Mouse (Mus musculus) kidney, postnatal 0 days (tissue): ENCODE results near the gene Cpz. TPM values are rescaled to one million over a fixed set of nuclear protein-coding genes. Genes with fewer than 3 reads are reported as not detected.

ENCODE experiments used
- ATAC-seq: fragments of 200-750 bp; cut with Nextera tagmentation; replicated peaks from 2 replicates; pipeline ENCODE4 v1.8.0; 2017; ENCODE audit warnings: low read depth, moderate number of reproducible peaks, moderate TSS enrichment, moderate library complexity; ENCODE audit not compliant: low FRiP score
- DNase-seq: peaks from one replicate; pipeline ENCODE4 v3.0.0-alpha.2; 2016; ENCODE audit warnings: low spot score
- H3K27ac ChIP-seq: fragments of 300-500 bp; sonication (generic); 2 replicates; pipeline ENCODE4 v1.5.1; 2014; ENCODE audit warnings: mild to moderate bottlenecking
- H3K27me3 ChIP-seq: fragments of 300-500 bp; sonication (generic); 2 replicates; pipeline ENCODE4 v1.6.1; 2014; ENCODE audit warnings: low read length, mixed read lengths; ENCODE audit not compliant: insufficient read depth
- H3K36me3 ChIP-seq: fragments of 300-500 bp; sonication (generic); 2 replicates; pipeline ENCODE4 v1.6.1; 2014; ENCODE audit warnings: low read length, mixed read lengths; ENCODE audit not compliant: insufficient read depth
- H3K4me1 ChIP-seq: fragments of 300-500 bp; sonication (generic); replicated peaks from 2 replicates; pipeline ENCODE4 v1.6.1; 2014; ENCODE audit warnings: antibody characterized with exemption, low read length, mixed read lengths; ENCODE audit not compliant: insufficient read depth
- H3K4me2 ChIP-seq: fragments of 300-500 bp; sonication (generic); 2 replicates; pipeline ENCODE4 v1.6.1; 2014; ENCODE audit warnings: mild to moderate bottlenecking, low read length, moderate library complexity, mixed read lengths
- H3K4me3 ChIP-seq: fragments of 300-500 bp; sonication (generic); replicated peaks from 2 replicates; pipeline ENCODE4 v1.5.1; 2014; ENCODE audit warnings: low read depth, low read length
- H3K9ac ChIP-seq: fragments of 300-500 bp; sonication (generic); 2 replicates; pipeline ENCODE4 v1.6.1; 2014; ENCODE audit warnings: low read depth, low read length
- H3K9me3 ChIP-seq: fragments of 300-500 bp; sonication (generic); replicated peaks from 2 replicates; pipeline ENCODE4 v1.6.1; 2016; ENCODE audit warnings: low read length, inconsistent platforms, mixed read lengths
- CTCF ChIP-seq: IDR thresholded peaks from 2 replicates; pipeline ENCODE4 v1.5.1; 2016; ENCODE audit warnings: antibody characterized with exemption, low read depth, mild to moderate bottlenecking, moderate library complexity
- WGBS: fragments of 180-500 bp; shearing (Covaris S2); extraction: QIAGEN DNeasy Blood & Tissue Kit; methylation state at CpG from one replicate; pipeline ENCODE4 v1.1.7; 2014; 5-methylcytosine and 5-hydroxymethylcytosine counted together
- polyA plus RNA-seq: library from polyadenylated mRNA; unstranded; fragments of >200 nt; fragmentation: Nextera tagmentation; extraction: Ambion mirVana; gene quantifications from 2 replicates; pipeline ENCODE4 v1.2.1, GENCODE M21; 2015

Cpz gene
- polyA plus RNA-seq, 1 experiment from 2014 or later: 4.7 TPM

- no peak for DNase-seq
- Histone ChIP-seq H3K4me1 (no peaks in the 10 kb centered on the region), H3K36me3 (peaks cover 56% of the 10 kb centered on the region), H3K4me2 (no peak overlapping the region), H3K27ac (no peak overlapping the region), H3K9me3 (no peaks in the 10 kb centered on the region), H3K27me3 (no peaks in the 10 kb centered on the region), H3K4me3 (no peak overlapping the region), H3K9ac (no peak overlapping the region)
- 89% methylated on average over 2 of the region's 2 CpGs for WGBS
- no peak for ATAC-seq
- TF ChIP-seq CTCF: no peak
These were observed 37.1 kb upstream of the Cpz start for GRCm38 (mm10) chr5:35562616-35563015.

- DNase-seq: peak; percentile 8
- peak overlapping the region; percentile 16; the same call in 1 of the 2 replicates for H3K27ac ChIP-seq
- ATAC-seq: no peak
These were observed 33.9 kb upstream of the Cpz start for GRCm38 (mm10) chr5:35559447-35559846.

DNA sequence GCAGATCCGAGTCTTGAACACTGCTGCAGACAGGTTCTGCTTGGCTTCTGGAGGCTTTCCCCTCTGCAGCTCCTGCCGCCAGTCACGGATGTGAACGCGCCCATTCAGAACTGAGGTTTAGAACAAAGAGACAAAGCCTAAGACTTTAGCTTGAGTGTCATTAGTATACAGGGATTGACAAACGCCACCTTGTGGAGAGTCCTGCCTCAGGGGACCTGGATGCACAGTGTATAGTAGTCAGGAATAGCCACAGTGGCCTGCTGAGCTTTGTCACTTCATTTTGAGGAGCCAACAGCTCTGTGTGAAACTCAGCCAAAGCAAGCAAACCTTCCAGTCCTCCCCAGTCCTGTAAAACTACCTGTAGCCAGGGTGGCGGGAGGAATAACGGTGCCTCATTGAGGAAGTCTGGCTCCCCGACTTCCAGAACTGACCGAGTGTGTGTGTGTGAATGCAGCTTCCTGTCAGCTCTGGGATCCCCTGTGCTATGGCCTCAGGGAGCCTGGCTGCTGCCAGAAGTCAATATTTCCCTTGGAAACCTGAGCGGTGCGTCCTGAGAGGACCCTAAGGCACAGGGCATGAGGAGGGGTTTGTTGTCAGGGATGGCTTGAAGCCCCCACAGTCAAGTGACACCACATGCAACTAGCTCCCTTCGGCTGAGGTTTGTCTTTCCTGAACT lies 32.6 kb upstream of the Cpz start:
- no peaks in the 10 kb centered on the region for H3K27me3 ChIP-seq
- 71% methylated on average over 13 of the region's 13 CpGs for WGBS
- peak; percentile 35 for DNase-seq
- TF ChIP-seq CTCF: peak; percentile 65
- H3K27ac ChIP-seq: no peak overlapping the region
- H3K4me3 ChIP-seq: no peak overlapping the region
- peaks cover 38% of the 10 kb centered on the region for H3K36me3 ChIP-seq
- no peak overlapping the region for H3K9ac ChIP-seq
- no peaks in the 10 kb centered on the region for H3K9me3 ChIP-seq
- H3K4me2 ChIP-seq: no peak overlapping the region
- no peaks in the 10 kb centered on the region for H3K4me1 ChIP-seq
- ATAC-seq: no peak

More at GRCm38 (mm10) chr5:35559447-35559846, 33.9 kb upstream of the Cpz start:
- Histone ChIP-seq H3K27me3 (no peaks in the 10 kb centered on the region), H3K9ac (no peak overlapping the region), H3K4me1 (no peaks in the 10 kb centered on the region), H3K4me2 (no peak overlapping the region), H3K4me3 (no peak overlapping the region), H3K9me3 (no peaks in the 10 kb centered on the region), H3K36me3 (peaks cover 48% of the 10 kb centered on the region)
- WGBS: 80% methylated on average over 8 of the region's 8 CpGs
- no peak for TF ChIP-seq CTCF

- no peak for DNase-seq
- no peak overlapping the region for H3K4me3 ChIP-seq
- H3K27me3 ChIP-seq: no peaks in the 10 kb centered on the region
- peaks cover 22% of the 10 kb centered on the region for H3K36me3 ChIP-seq
- no peak for TF ChIP-seq CTCF
- no peak for ATAC-seq
- H3K4me2 ChIP-seq: no peak overlapping the region
- no peak overlapping the region for H3K27ac ChIP-seq
- no peaks in the 10 kb centered on the region for H3K4me1 ChIP-seq
- WGBS: 93% methylated on average over 7 of the region's 7 CpGs
- no peaks in the 10 kb centered on the region for H3K9me3 ChIP-seq
- no peak overlapping the region for H3K9ac ChIP-seq
These were observed 30.9 kb upstream of the Cpz start for GRCm38 (mm10) chr5:35556393-35556792.

GRCm38 (mm10) chr5:35552838-35553539 lies 27.5 kb upstream of the Cpz start:
- 76% methylated on average over 4 of the region's 4 CpGs for WGBS
- H3K9me3 ChIP-seq: no peaks in the 10 kb centered on the region
- peaks cover 14% of the 10 kb centered on the region for H3K36me3 ChIP-seq
- H3K4me1 ChIP-seq: no peaks in the 10 kb centered on the region
- H3K4me2 ChIP-seq: no peak overlapping the region
- H3K4me3 ChIP-seq: no peak overlapping the region
- no peaks in the 10 kb centered on the region for H3K27me3 ChIP-seq
- ATAC-seq (no peak), DNase-seq (no peak)
- no peak for TF ChIP-seq CTCF
- no peak overlapping the region for H3K9ac ChIP-seq
- no peak overlapping the region for H3K27ac ChIP-seq

DNA sequence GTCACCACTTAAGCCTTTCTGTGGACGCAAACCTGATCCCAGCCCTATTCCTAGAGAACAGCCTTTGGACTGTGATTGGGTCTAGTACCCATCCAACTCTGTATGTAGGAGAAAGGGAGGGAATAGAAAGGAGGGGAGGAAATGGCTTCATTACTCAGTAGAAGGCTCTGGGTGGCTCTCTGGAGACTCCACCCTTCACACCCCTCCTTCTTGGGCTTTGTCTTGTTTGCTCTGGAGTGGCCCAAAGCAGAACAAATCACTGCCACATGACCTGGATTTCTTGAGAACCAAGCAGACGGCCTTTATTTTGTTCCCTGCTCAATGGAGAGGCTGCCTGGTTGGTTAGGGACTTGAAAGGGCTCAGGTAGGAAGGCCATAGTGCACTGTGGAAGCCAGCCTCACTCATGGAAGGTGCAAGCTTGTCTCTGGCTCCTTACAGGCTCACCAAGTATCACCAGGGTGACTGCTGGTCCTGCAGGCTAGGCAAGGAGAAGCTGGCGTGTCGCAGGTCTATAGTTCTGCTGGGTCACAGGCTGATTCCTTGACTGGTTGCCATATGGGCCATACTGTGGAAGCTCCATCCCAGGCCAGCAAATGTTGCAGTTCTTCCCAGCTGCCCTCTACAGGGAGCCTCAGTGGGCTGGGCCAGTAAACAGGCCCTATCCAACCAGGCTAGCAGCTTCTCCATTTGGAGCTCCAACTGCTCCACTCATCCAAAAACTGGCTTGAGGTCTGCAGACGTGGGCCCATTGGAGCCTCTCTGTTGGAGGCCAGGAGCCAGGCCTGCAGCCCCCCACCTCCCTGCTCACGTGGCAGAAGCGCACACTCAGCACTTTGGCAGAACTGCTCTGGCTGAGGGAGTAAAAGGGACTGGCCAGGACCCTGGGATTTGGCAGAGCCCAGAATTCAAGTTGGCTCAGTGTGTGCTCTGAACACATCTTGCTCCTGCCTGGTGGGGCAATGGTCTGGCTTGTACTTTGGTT lies 26.6 kb upstream of the Cpz start:
- H3K4me3 ChIP-seq: no peak overlapping the region
- 47% methylated on average over 7 of the region's 7 CpGs for WGBS
- DNase-seq: peak; percentile 44
- no peak overlapping the region for H3K4me2 ChIP-seq
- no peak for TF ChIP-seq CTCF
- H3K9ac ChIP-seq: no peak overlapping the region
- no peaks in the 10 kb centered on the region for H3K9me3 ChIP-seq
- no peak for ATAC-seq
- H3K27ac ChIP-seq: no peak overlapping the region
- H3K4me1 ChIP-seq: no peaks in the 10 kb centered on the region
- no peaks in the 10 kb centered on the region for H3K27me3 ChIP-seq
- H3K36me3 ChIP-seq: peaks cover 6% of the 10 kb centered on the region; the same call in 1 of the 2 replicates
